Mouse (Mus musculus) neural tube, embryonic 11.5 days (tissue): ENCODE measurements around the gene Gmeb1. TPM values are rescaled to one million over a fixed set of nuclear protein-coding genes. Genes with fewer than 3 reads are reported as not detected.
"Not testable (repeated sequence)": the region's sequence is repeated elsewhere in the genome, so short reads cannot be mapped to it uniquely, and the experiment has no call there.

Experiments
- ATAC-seq: fragments of 200-750 bp; cut with Nextera tagmentation; 2 replicates; pipeline ENCODE4 v1.8.0; 2017; ENCODE audit warnings: moderate number of reproducible peaks, mild to moderate bottlenecking, moderate TSS enrichment, moderate library complexity; ENCODE audit not compliant: insufficient read depth, low FRiP score, low TSS enrichment
- DNase-seq: peaks from one replicate; pipeline ENCODE4 v3.0.0-alpha.2; 2015; ENCODE audit warnings: low spot score
- H3K27ac ChIP-seq: fragments of 300-500 bp; sonication (generic); 2 replicates; pipeline ENCODE4 v1.5.1; 2014; ENCODE audit warnings: low read depth, mild to moderate bottlenecking, low read length
- H3K27me3 ChIP-seq: fragments of 300-500 bp; sonication (generic); 2 replicates; pipeline ENCODE4 v1.6.1; 2014; ENCODE audit warnings: mild to moderate bottlenecking, low read length, mixed read lengths; ENCODE audit not compliant: control insufficient read depth, insufficient read depth
- H3K36me3 ChIP-seq: fragments of 300-500 bp; sonication (generic); 2 replicates; pipeline ENCODE4 v1.6.1; 2014; ENCODE audit warnings: mild to moderate bottlenecking, low read length, moderate library complexity, mixed read lengths; ENCODE audit not compliant: control insufficient read depth, insufficient read depth
- H3K4me1 ChIP-seq: fragments of 300-500 bp; sonication (generic); 2 replicates; pipeline ENCODE4 v1.6.1; 2014; ENCODE audit warnings: low read length, mixed read lengths; ENCODE audit not compliant: control insufficient read depth, insufficient read depth
- H3K4me2 ChIP-seq: fragments of 300-500 bp; sonication (generic); 2 replicates; pipeline ENCODE4 v1.6.1; 2014; ENCODE audit warnings: low read depth, mild to moderate bottlenecking, moderate library complexity
- H3K4me3 ChIP-seq: fragments of 300-500 bp; sonication (generic); 2 replicates; pipeline ENCODE4 v1.5.1; 2014; ENCODE audit warnings: low read depth, low read length
- H3K9ac ChIP-seq: fragments of 300-500 bp; sonication (generic); 2 replicates; pipeline ENCODE4 v1.6.1; 2014; ENCODE audit warnings: mild to moderate bottlenecking, low read length
- H3K9me3 ChIP-seq: fragments of 300-500 bp; sonication (generic); 2 replicates; pipeline ENCODE4 v1.6.1; 2016; ENCODE audit warnings: low read length; ENCODE audit not compliant: control insufficient read depth
- WGBS: fragments of 180-500 bp; shearing (Covaris S2); extraction: QIAGEN DNeasy Blood & Tissue Kit; methylation state at CpG from one replicate; pipeline ENCODE4 v1.1.7; 2014; 5-methylcytosine and 5-hydroxymethylcytosine counted together
- polyA plus RNA-seq: library from polyadenylated mRNA; unstranded; fragments of >200 nt; fragmentation: Nextera tagmentation; extraction: Ambion mirVana; gene quantifications from 2 replicates; pipeline ENCODE4 v1.2.1, GENCODE M21; 2014

Gene Gmeb1
- polyA plus RNA-seq, 1 experiment from 2014 or later, result 41.6 TPM

- not testable (repeated sequence) for H3K9me3 ChIP-seq, H3K27ac ChIP-seq, H3K4me2 ChIP-seq, H3K36me3 ChIP-seq, H3K4me1 ChIP-seq, ATAC-seq, H3K27me3 ChIP-seq, H3K9ac ChIP-seq, H3K4me3 ChIP-seq, DNase-seq
- WGBS, result 79% methylated on average over 3 of the region's 5 CpGs
These were observed 27.4 kb upstream of the Gmeb1 start for GRCm38 (mm10) chr4:132288840-132289239.

- Histone ChIP-seq H3K9ac (no peak overlapping the region), H3K4me1 (peaks cover 6% of the 10 kb centered on the region; the same call in 1 of the 2 replicates), H3K36me3 (no peaks in the 10 kb centered on the region), H3K9me3 (no peaks in the 10 kb centered on the region), H3K27ac (no peak overlapping the region), H3K4me2 (no peak overlapping the region), H3K4me3 (no peak overlapping the region), H3K27me3 (no peaks in the 10 kb centered on the region)
- DNase-seq (no peak), ATAC-seq (no peak)
- WGBS, result 93% methylated on average over 3 of the region's 3 CpGs
These were observed 14.5 kb upstream of the Gmeb1 start for GRCm38 (mm10) chr4:132275949-132276348.

GRCm38 (mm10) chr4:132274156-132274862 is 12.9 kb upstream of the Gmeb1 start, which contains the start of gene Taf12:
TSS of gene Taf12 (plus strand) at chr4:132274375.
- under 1% methylated on average over 48 of the region's 48 CpGs for WGBS
- Histone ChIP-seq H3K27me3 (no peaks in the 10 kb centered on the region), H3K27ac (peak within 1 kb of the TSS; percentile 80), H3K4me3 (peak within 1 kb of the TSS; percentile 76), H3K9ac (peak within 1 kb of the TSS; percentile 93), H3K9me3 (no peaks in the 10 kb centered on the region), H3K36me3 (no peaks in the 10 kb centered on the region), H3K4me2 (peak within 1 kb of the TSS; percentile 79), H3K4me1 (peaks cover 6% of the 10 kb centered on the region; the same call in 1 of the 2 replicates)
- ATAC-seq (peak; percentile 77), DNase-seq (peak; percentile 97)

- H3K4me3 ChIP-seq, result no peak overlapping the region
- WGBS, result 70% methylated on average over 2 of the region's 2 CpGs
These were observed 11.8 kb upstream of the Gmeb1 start for GRCm38 (mm10) chr4:132273166-132273565.

GRCm38 (mm10) chr4:132269740-132270560 is 8.5 kb upstream of the Gmeb1 start:
- peaks cover 2% of the 10 kb centered on the region; the same call in 1 of the 2 replicates for H3K4me1 ChIP-seq
- under 1% methylated on average over 35 of the region's 35 CpGs for WGBS
- ATAC-seq, result peak; percentile 81

More at GRCm38 (mm10) chr4:132273166-132273565, 11.8 kb upstream of the Gmeb1 start:
- ATAC-seq (no peak), DNase-seq (no peak)
- Histone ChIP-seq H3K4me2 (no peak overlapping the region; the same call in 1 of the 2 replicates), H3K36me3 (no peaks in the 10 kb centered on the region), H3K9ac (no peak overlapping the region), H3K9me3 (no peaks in the 10 kb centered on the region), H3K27me3 (no peaks in the 10 kb centered on the region), H3K27ac (no peak overlapping the region), H3K4me1 (peaks cover 6% of the 10 kb centered on the region; the same call in 1 of the 2 replicates)

GRCm38 (mm10) chr4:132268871-132269739 is 7.7 kb upstream of the Gmeb1 start:
- no peak for DNase-seq

More at GRCm38 (mm10) chr4:132269740-132270560, 8.5 kb upstream of the Gmeb1 start:
- Histone ChIP-seq H3K36me3 (no peaks in the 10 kb centered on the region), H3K27me3 (no peaks in the 10 kb centered on the region), H3K27ac (peak overlapping the region; percentile 84), H3K4me3 (0 out of 2 replicates have a peak overlapping the region, but pooled peaks have one; percentile 9), H3K9ac (peak overlapping the region; percentile 51), H3K9me3 (no peaks in the 10 kb centered on the region), H3K4me2 (peak overlapping the region; percentile 28)
- DNase-seq, result peak; percentile 92

GRCm38 (mm10) chr4:132266835-132267349 is 5.5 kb upstream of the Gmeb1 start:
- Histone ChIP-seq H3K27ac (no peak overlapping the region), H3K9me3 (no peaks in the 10 kb centered on the region), H3K9ac (no peak overlapping the region), H3K4me2 (no peak overlapping the region), H3K27me3 (no peaks in the 10 kb centered on the region), H3K4me3 (no peak overlapping the region), H3K4me1 (no peaks in the 10 kb centered on the region), H3K36me3 (no peaks in the 10 kb centered on the region)
- DNase-seq (no peak), ATAC-seq (no peak)
- 76% methylated on average over 3 of the region's 3 CpGs for WGBS

More at GRCm38 (mm10) chr4:132268871-132269739, 7.7 kb upstream of the Gmeb1 start:
- Histone ChIP-seq H3K27ac (no peak overlapping the region), H3K9ac (no peak overlapping the region), H3K4me1 (0 out of 2 replicates have a peak, but pooled peaks cover 2% of the 10 kb centered on the region), H3K27me3 (no peaks in the 10 kb centered on the region), H3K4me3 (no peak overlapping the region), H3K4me2 (no peak overlapping the region), H3K9me3 (no peaks in the 10 kb centered on the region), H3K36me3 (no peaks in the 10 kb centered on the region)
- WGBS, result 20% methylated on average over 6 of the region's 6 CpGs
- no peak for ATAC-seq

GRCm38 (mm10) chr4:132263313-132263712 is 1.9 kb upstream of the Gmeb1 start:
- Histone ChIP-seq H3K9ac (no peak overlapping the region), H3K9me3 (no peaks in the 10 kb centered on the region), H3K27ac (no peak overlapping the region), H3K36me3 (no peaks in the 10 kb centered on the region), H3K4me3 (no peak overlapping the region), H3K27me3 (no peaks in the 10 kb centered on the region), H3K4me2 (no peak overlapping the region), H3K4me1 (0 out of 2 replicates have a peak, but pooled peaks cover 6% of the 10 kb centered on the region)
- 93% methylated on average over 7 of the region's 7 CpGs for WGBS
- ATAC-seq, result no peak
- DNase-seq, result no peak
